Mouse (Mus musculus) intestine, embryonic 15.5 days (tissue): Measurements from ENCODE around the gene Slc4a7. TPM values are rescaled to one million over a fixed set of nuclear protein-coding genes. Genes with fewer than 3 reads are reported as not detected.

Source experiments
- ATAC-seq: fragments of 200-750 bp; cut with Nextera tagmentation; 2 replicates; pipeline ENCODE4 v1.8.0; 2017; ENCODE audit warnings: moderate TSS enrichment, moderate library complexity
- H3K27ac ChIP-seq: fragments of 300-500 bp; sonication (generic); 2 replicates; pipeline ENCODE4 v1.5.1; 2015; ENCODE audit warnings: mild to moderate bottlenecking, inconsistent platforms
- H3K27me3 ChIP-seq: fragments of 300-500 bp; sonication (generic); replicated peaks from 2 replicates; pipeline ENCODE4 v1.6.1; 2015; ENCODE audit warnings: inconsistent platforms
- H3K36me3 ChIP-seq: fragments of 300-500 bp; sonication (generic); 2 replicates; pipeline ENCODE4 v1.6.1; 2015; ENCODE audit warnings: inconsistent platforms
- H3K4me1 ChIP-seq: fragments of 300-500 bp; sonication (generic); replicated peaks from 2 replicates; pipeline ENCODE4 v1.6.1; 2015; ENCODE audit warnings: inconsistent platforms
- H3K4me2 ChIP-seq: fragments of 300-500 bp; sonication (generic); replicated peaks from 2 replicates; pipeline ENCODE4 v1.6.1; 2015; ENCODE audit warnings: mild to moderate bottlenecking, inconsistent platforms
- H3K4me3 ChIP-seq: fragments of 300-500 bp; sonication (generic); replicated peaks from 2 replicates; pipeline ENCODE4 v1.5.1; 2015; ENCODE audit warnings: inconsistent platforms
- H3K9ac ChIP-seq: fragments of 300-500 bp; sonication (generic); 2 replicates; pipeline ENCODE4 v1.6.1; 2015; ENCODE audit warnings: inconsistent platforms
- H3K9me3 ChIP-seq: fragments of 300-500 bp; sonication (generic); 2 replicates; pipeline ENCODE4 v1.6.1; 2016; ENCODE audit warnings: inconsistent platforms
- WGBS: fragments of 180-500 bp; shearing (Covaris S2); methylation state at CpG from one replicate; pipeline ENCODE4 v1.1.7; 2015; 5-methylcytosine and 5-hydroxymethylcytosine counted together
- polyA plus RNA-seq: library from polyadenylated mRNA; unstranded; fragments of >200 nt; fragmentation: Nextera tagmentation; extraction: Ambion mirVana; gene quantifications from 2 replicates; pipeline ENCODE4 v1.2.1, GENCODE M21; 2015

Gene Slc4a7
- polyA plus RNA-seq, 1 experiment from 2014 or later: 19.7 TPM

DNA sequence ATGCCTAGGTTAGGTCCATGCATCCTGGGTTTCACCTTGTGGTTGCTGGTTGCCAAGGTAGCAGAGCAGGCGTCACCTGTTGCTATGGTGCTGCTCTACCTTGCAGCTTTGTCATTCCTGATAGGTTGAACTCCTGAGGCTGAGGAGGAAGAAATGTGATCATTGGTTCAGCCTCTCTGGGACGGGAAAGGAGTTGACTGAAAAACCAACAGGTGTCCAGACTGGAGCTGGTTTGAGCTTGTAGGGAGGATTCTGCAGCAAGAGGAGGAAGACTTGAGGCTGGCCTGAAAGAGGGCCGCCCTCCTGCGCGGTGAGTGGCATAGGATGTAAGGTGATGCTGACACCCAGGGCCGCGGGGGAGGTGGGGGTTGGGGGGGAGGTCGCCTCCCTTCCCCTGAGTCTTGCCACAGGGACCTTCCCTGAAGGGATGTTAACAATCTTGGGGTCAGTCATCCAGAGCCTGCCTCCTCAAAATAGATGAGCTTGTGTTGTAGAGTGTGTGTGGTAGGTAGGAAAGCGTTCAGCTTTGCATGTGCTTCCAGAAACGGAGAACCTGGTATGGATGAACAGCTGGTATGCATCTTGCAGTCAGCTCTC lies 101.9 kb downstream of the Slc4a7 start:
- H3K4me2 ChIP-seq: no peak overlapping the region
- 16% methylated on average over 10 of the region's 10 CpGs for WGBS

DNA sequence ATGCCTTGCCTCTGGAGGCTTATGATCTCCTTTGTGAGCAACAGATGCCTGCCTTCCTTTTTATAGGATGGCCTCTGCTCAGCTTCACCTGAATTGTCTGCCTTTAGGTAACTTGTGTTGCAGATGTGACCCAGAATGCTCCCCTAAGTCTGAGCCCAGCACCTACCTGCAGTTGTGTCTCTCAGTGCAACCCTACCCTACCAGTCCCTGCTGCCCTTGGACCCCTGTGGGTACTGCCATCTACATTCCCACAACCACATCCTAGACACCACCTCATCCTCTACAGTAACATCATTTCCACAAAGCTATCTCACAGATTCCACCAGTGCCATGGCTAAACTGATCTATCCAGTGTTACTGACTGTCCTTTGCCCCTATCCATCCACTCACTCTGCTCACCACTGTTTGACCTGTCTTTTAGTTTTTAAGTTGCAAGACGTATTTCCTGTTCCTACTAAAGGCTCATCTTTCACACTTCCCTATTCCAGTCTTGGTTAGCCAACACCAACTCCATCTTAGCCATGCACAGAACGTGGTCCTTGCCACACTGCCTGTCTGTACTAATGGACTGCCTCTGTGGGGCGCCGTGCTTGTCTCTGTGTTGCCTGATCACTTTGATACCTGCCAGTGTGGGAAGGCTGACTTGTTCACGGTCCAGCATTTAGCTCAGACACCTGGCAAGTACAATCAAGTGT lies 102.6 kb downstream of the Slc4a7 start:
- Histone ChIP-seq H3K9me3 (no peaks in the 10 kb centered on the region), H3K27me3 (no peaks in the 10 kb centered on the region), H3K4me2 (no peak overlapping the region), H3K36me3 (no peaks in the 10 kb centered on the region), H3K4me3 (no peak overlapping the region), H3K4me1 (0 out of 2 replicates have a peak, but pooled peaks cover 5% of the 10 kb centered on the region), H3K27ac (no peak overlapping the region), H3K9ac (no peak overlapping the region)
- no peak for ATAC-seq
- WGBS: 64% methylated on average over 5 of the region's 5 CpGs

More for the DNA sequence above, 101.9 kb downstream of the Slc4a7 start:
- ATAC-seq: peak; percentile 71
- H3K4me3 ChIP-seq: no peak overlapping the region
- H3K27me3 ChIP-seq: no peaks in the 10 kb centered on the region
- H3K9me3 ChIP-seq: no peaks in the 10 kb centered on the region
- no peaks in the 10 kb centered on the region for H3K36me3 ChIP-seq
- no peak overlapping the region for H3K27ac ChIP-seq
- H3K9ac ChIP-seq: no peak overlapping the region
- 0 out of 2 replicates have a peak, but pooled peaks cover 5% of the 10 kb centered on the region for H3K4me1 ChIP-seq

DNA sequence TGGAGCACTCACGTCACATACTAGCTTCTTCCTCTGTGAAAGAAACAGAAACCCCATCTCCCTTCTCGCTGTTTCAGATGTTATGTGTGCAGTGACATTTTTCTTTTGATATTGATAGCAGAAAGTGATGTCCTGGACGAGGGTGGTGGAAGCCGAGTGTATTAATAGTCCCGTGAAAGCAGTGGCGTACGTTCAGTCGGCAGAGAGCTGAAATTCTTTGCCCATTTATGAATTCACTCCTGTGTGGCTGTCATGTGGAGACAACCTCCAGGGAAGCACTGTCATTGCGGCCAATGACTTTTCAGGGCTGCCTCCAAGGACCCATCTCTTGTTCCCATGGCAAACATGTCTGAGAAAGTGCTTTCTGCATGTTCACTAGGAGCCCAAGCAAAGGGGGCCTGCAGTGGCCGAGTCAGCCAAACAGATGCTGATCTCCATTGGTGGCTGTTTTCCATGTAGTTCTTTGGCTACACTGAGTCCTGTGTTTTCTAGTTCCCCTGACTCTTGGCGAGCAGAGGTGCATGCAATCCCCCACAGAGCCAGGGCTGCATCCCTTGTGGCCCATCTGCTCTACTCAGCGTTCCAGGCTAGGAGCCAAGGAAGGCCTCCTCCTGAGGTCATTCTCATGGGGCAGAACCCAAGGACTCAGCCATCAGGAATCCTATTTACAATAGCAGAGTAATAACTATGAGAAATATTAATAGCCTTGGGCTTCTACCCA lies 130.6 kb downstream of the Slc4a7 start:
- ATAC-seq: peak; percentile 80
- Histone ChIP-seq H3K9ac (no peak overlapping the region), H3K4me2 (no peak overlapping the region), H3K4me1 (0 out of 2 replicates have a peak, but pooled peaks cover 4% of the 10 kb centered on the region), H3K27me3 (no peaks in the 10 kb centered on the region), H3K36me3 (no peaks in the 10 kb centered on the region), H3K4me3 (no peak overlapping the region), H3K27ac (peak overlapping the region; percentile 52; the same call in 1 of the 2 replicates), H3K9me3 (no peaks in the 10 kb centered on the region)
- WGBS: 69% methylated on average over 12 of the region's 12 CpGs

DNA sequence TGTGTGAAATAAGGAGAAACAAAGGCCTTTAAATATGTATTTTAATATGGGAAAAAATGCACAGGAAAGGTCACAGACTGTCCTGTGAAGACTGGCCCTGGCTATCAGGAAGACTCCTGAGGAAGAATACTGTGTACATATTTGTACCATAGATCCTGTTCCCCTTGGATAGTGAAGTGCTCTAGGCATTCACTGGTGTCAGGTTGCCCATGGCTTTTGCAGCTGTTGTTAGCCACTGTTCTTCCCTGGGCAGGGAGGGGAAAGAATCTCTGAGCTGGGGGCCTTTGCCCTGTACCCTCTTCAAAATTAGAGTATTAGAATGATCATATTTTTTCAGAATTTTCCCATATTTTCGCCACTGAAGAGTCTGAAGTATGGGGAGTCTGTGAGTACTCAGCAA lies 131.4 kb downstream of the Slc4a7 start:
- H3K9ac ChIP-seq: no peak overlapping the region
- 76% methylated on average over 1 of the region's 1 CpGs for WGBS
- H3K27me3 ChIP-seq: no peaks in the 10 kb centered on the region
- H3K36me3 ChIP-seq: no peaks in the 10 kb centered on the region
- no peak overlapping the region for H3K27ac ChIP-seq
- H3K4me1 ChIP-seq: 0 out of 2 replicates have a peak, but pooled peaks cover 4% of the 10 kb centered on the region
- H3K4me2 ChIP-seq: no peak overlapping the region
- no peak for ATAC-seq
- no peaks in the 10 kb centered on the region for H3K9me3 ChIP-seq
- no peak overlapping the region for H3K4me3 ChIP-seq

DNA sequence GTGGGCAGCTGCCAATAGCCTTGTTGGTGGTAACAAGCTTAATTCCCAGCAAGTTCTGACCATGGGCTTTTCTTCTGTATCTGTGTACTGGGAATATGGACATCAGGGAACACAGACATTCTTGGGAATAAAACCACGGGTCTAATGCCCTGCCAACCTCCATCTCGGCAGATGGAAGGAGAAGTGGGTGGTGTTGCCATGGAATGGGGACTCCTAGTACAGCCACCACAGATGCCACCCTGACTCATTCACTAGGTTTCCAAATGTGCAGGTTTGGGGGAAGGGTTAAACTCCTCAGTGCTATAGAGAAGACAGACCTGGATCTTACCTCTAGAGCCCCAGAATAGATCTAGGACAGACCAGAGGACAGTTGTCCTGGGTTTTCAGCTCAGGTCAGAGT lies 132.2 kb downstream of the Slc4a7 start:
- no peak overlapping the region for H3K4me3 ChIP-seq
- 0 out of 2 replicates have a peak, but pooled peaks cover 4% of the 10 kb centered on the region for H3K4me1 ChIP-seq
- H3K9me3 ChIP-seq: no peaks in the 10 kb centered on the region
- H3K4me2 ChIP-seq: no peak overlapping the region
- H3K27ac ChIP-seq: no peak overlapping the region
- H3K9ac ChIP-seq: no peak overlapping the region
- H3K36me3 ChIP-seq: no peaks in the 10 kb centered on the region
- ATAC-seq: no peak
- H3K27me3 ChIP-seq: no peaks in the 10 kb centered on the region
- WGBS: 81% methylated on average over 2 of the region's 2 CpGs

DNA sequence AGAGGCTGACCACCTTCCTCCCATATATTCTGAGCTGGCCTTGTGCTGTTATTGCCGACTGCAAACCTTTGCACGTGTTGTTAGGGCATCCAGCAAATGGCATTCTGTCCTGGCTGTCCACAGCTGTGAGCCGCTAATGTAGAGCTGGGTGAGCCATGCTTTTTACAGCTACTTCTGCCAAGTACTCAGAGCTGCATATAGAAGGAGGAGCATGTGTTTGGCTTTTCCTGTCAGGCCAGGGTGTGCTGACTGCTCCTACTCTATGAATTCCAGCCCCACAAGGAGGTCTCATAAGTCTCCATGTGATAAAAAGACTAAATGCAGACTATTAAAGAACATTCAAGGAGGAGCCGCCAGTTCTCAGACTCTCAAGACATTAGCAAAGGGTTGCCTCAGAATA lies 135.5 kb downstream of the Slc4a7 start:
- Histone ChIP-seq H3K4me1 (0 out of 2 replicates have a peak, but pooled peaks cover 2% of the 10 kb centered on the region), H3K4me2 (no peak overlapping the region), H3K9me3 (no peaks in the 10 kb centered on the region), H3K9ac (no peak overlapping the region), H3K27ac (no peak overlapping the region), H3K36me3 (no peaks in the 10 kb centered on the region), H3K27me3 (no peaks in the 10 kb centered on the region), H3K4me3 (no peak overlapping the region)
- WGBS: 64% methylated on average over 4 of the region's 4 CpGs
- 0 out of 2 replicates have a peak, but pooled peaks have one; percentile 34 for ATAC-seq

DNA sequence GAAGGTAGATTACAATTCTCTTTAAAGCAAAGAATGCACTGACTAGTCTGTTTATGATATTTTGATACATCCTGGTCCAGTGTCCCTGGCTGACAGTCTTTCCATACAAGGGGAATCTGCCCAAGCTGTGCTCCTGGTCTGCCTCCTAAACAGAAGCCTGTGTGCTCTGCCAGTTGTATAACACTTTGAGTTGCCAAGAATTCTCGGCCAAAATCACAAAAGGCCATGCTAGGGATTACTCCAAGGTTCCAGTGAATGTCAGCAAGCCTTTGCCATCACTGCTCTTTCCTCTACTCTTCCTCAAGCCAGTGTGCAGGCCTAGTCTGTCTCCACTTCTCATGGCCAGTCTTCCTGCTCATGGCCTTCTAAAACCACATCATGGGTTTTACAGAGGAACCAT lies 136.0 kb downstream of the Slc4a7 start:
- Histone ChIP-seq H3K4me3 (no peak overlapping the region), H3K4me1 (no peaks in the 10 kb centered on the region), H3K27me3 (no peaks in the 10 kb centered on the region), H3K9ac (no peak overlapping the region), H3K9me3 (no peaks in the 10 kb centered on the region), H3K4me2 (no peak overlapping the region), H3K27ac (no peak overlapping the region), H3K36me3 (no peaks in the 10 kb centered on the region)
- 53% methylated on average over 1 of the region's 1 CpGs for WGBS
- ATAC-seq: no peak

DNA sequence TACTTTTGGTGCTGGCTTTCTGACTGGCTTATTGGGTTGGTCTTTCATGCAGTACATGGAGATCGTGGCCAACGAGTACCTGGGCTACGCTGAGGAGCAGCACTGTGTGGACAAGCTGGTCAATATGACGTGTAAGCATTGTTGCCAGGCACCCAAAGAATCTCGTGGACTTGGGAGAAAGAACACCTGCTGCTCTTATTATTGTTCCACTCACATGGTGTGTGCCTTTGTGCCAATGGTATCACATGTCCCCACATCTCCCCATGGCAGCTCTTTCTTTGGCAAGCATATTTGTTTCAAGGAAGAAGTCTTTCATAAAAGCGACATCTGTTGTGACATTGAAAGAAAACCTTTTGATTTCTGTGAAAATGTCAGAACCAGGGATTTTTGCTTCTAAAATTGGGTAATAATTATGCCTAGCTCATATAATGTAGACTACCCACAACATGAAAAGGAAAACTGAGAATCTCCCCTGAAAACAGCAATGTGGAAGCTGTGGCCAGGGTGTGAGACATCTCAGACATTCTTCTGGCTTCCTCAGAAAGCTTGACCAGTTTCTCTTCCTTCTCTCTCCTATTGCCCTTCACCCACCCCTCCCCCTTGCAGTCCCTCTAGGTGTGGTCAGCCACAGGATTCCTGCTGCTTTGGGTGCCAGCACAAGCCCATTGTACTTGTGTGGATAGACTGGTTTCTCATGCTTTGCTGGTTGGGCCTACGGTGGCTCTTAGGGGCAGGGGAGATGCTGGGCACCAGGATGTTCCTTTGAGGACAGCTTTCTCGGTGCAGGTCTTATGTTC lies 140.9 kb downstream of the Slc4a7 start:
- peak; percentile 25; the same call in 1 of the 2 replicates for ATAC-seq
- 76% methylated on average over 8 of the region's 8 CpGs for WGBS
- H3K9ac ChIP-seq: no peak overlapping the region
- H3K27ac ChIP-seq: no peak overlapping the region
- no peaks in the 10 kb centered on the region for H3K9me3 ChIP-seq
- no peaks in the 10 kb centered on the region for H3K36me3 ChIP-seq
- no peaks in the 10 kb centered on the region for H3K27me3 ChIP-seq
- H3K4me3 ChIP-seq: no peak overlapping the region
- H3K4me1 ChIP-seq: no peaks in the 10 kb centered on the region
- no peak overlapping the region for H3K4me2 ChIP-seq

Other genes starting within 250 kb of the Slc4a7 start
- gene Nek10, start 101.1 kb downstream of the Slc4a7 start, polyA plus RNA-seq: 0.04 TPM in 1 of 2 replicates, not detected in the other